Mouse (Mus musculus): Measurements from ENCODE around the gene Stfa3. TPM values are rescaled to one million over a fixed set of nuclear protein-coding genes. Genes with fewer than 3 reads are reported as not detected.

Gene Stfa3
- not detected in 2 replicates for polyA plus RNA-seq (2012; rRNA removed)

- Histone ChIP-seq H3K4me1 (ENCODE audit: control insufficient read depth, insufficient read depth, low read length) (no peaks in the 10 kb centered on the region), H3K27ac (ENCODE audit: insufficient read depth, low read length) (no peak within 1 kb of the TSS), H3K4me3 (ENCODE audit: insufficient read depth, low read length) (no peak within 1 kb of the TSS)
- TF ChIP-seq POLR2A (IDR thresholded peaks at IDR 0.05; ENCODE audit: extremely low read depth, insufficient read depth, low read length): no peak
- no peak for TF ChIP-seq CTCF (IDR thresholded peaks at IDR 0.05; ENCODE audit: extremely low read depth, insufficient read depth, low read length)
Measured at GRCm38 (mm10) chr16:36455342-36455802, at the start of gene Stfa3. Gene Stfa3 (minus strand): TSS chr16:36455392.

DNA sequence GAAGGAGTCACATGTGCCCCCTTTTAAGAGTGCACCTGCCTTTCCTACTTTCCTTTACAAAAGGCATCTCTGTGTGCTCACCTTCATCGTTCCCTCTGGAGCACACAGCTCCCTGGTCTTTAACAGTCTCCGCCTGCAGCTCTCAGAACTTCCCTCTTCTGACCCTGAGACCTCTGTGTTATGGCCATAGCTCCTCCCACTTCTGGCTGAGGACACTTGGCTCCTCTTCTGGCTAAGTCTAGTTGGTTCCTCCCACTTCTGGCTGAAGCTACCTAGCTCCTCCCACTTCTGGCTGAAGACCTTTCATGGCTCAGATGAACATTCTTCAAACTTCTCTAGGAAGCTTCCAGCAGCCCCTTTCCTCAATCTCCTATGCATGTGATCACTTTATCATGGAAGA, 47.1 kb upstream of the Stfa3 start:
- Histone ChIP-seq H3K4me1 (ENCODE audit: control insufficient read depth, insufficient read depth, low read length) (no peaks in the 10 kb centered on the region), H3K4me3 (ENCODE audit: insufficient read depth, low read length) (no peak overlapping the region), H3K27ac (ENCODE audit: insufficient read depth, low read length) (no peak overlapping the region)
- no peak for TF ChIP-seq CTCF (IDR thresholded peaks at IDR 0.05; ENCODE audit: extremely low read depth, insufficient read depth, low read length)
- no peak for TF ChIP-seq POLR2A (IDR thresholded peaks at IDR 0.05; ENCODE audit: extremely low read depth, insufficient read depth, low read length)

DNA sequence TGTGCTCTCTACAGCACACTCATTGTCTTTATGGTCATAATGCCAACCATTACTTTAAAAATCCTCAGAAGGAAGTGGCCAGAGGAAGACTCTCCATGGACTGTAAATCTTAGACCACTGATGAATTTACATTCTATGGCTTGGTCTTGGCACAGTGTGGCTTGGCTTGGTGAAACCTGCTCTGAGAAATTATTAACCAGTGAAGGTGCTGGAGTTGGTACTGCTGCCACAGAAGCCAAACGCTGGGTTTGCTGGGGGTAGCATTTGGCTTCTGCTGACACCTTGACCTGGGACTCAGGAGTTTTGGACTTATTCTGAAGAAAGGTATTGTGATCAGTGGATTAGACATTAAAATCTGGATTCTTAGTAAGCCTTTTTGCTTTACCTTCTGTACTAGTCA, 37.2 kb upstream of the Stfa3 start:
- no peak overlapping the region for H3K4me3 ChIP-seq (ENCODE audit: insufficient read depth, low read length)
- TF ChIP-seq POLR2A (IDR thresholded peaks at IDR 0.05; ENCODE audit: extremely low read depth, insufficient read depth, low read length): no peak
- no peak for TF ChIP-seq CTCF (IDR thresholded peaks at IDR 0.05; ENCODE audit: extremely low read depth, insufficient read depth, low read length)
- H3K27ac ChIP-seq (ENCODE audit: insufficient read depth, low read length): no peak overlapping the region
- no peaks in the 10 kb centered on the region for H3K4me1 ChIP-seq (ENCODE audit: control insufficient read depth, insufficient read depth, low read length)

DNA sequence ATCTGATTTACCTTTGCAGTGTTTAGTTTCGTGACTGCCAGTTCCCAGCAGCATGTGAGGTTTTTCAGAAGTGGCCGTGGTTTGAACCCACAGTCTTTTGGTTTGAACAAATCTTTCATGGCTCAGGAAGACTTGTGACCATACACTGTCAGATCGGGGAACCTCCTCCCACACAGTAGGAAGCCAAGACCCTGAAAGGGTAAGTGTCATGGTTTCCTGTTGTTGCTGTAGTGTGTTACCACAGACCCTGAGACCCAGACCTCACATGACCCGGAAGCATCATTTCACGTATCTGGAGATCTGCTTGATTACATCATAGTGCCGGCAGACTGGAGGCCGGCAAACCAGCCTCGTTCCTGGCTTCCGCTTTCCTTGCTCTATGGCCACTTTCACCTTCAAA, 21.7 kb upstream of the Stfa3 start:
- no peaks in the 10 kb centered on the region for H3K4me1 ChIP-seq (ENCODE audit: control insufficient read depth, insufficient read depth, low read length)
- H3K4me3 ChIP-seq (ENCODE audit: insufficient read depth, low read length): no peak overlapping the region
- H3K27ac ChIP-seq (ENCODE audit: insufficient read depth, low read length): no peak overlapping the region
- TF ChIP-seq CTCF (IDR thresholded peaks at IDR 0.05; ENCODE audit: extremely low read depth, insufficient read depth, low read length) (no peak), POLR2A (IDR thresholded peaks at IDR 0.05; ENCODE audit: extremely low read depth, insufficient read depth, low read length) (no peak)

- TF ChIP-seq CTCF (IDR thresholded peaks at IDR 0.05; ENCODE audit: extremely low read depth, insufficient read depth, low read length) (no peak), POLR2A (IDR thresholded peaks at IDR 0.05; ENCODE audit: extremely low read depth, insufficient read depth, low read length) (no peak)
- H3K4me1 ChIP-seq (ENCODE audit: control insufficient read depth, insufficient read depth, low read length): no peaks in the 10 kb centered on the region
- no peak overlapping the region for H3K4me3 ChIP-seq (ENCODE audit: insufficient read depth, low read length)
- H3K27ac ChIP-seq (ENCODE audit: insufficient read depth, low read length): no peak overlapping the region
Measured at GRCm38 (mm10) chr16:36475530-36475929, 20.3 kb upstream of the Stfa3 start.

GRCm38 (mm10) chr16:36474849-36475248, 19.7 kb upstream of the Stfa3 start:
- H3K27ac ChIP-seq (ENCODE audit: insufficient read depth, low read length): no peak overlapping the region
- H3K4me3 ChIP-seq (ENCODE audit: insufficient read depth, low read length): no peak overlapping the region
- TF ChIP-seq CTCF (IDR thresholded peaks at IDR 0.05; ENCODE audit: extremely low read depth, insufficient read depth, low read length): no peak
- no peak for TF ChIP-seq POLR2A (IDR thresholded peaks at IDR 0.05; ENCODE audit: extremely low read depth, insufficient read depth, low read length)
- H3K4me1 ChIP-seq (ENCODE audit: control insufficient read depth, insufficient read depth, low read length): no peaks in the 10 kb centered on the region

- TF ChIP-seq POLR2A (IDR thresholded peaks at IDR 0.05; ENCODE audit: extremely low read depth, insufficient read depth, low read length) (no peak), CTCF (IDR thresholded peaks at IDR 0.05; ENCODE audit: extremely low read depth, insufficient read depth, low read length) (peak; percentile 81)
- Histone ChIP-seq H3K27ac (ENCODE audit: insufficient read depth, low read length) (no peak overlapping the region), H3K4me1 (ENCODE audit: control insufficient read depth, insufficient read depth, low read length) (no peaks in the 10 kb centered on the region), H3K4me3 (ENCODE audit: insufficient read depth, low read length) (no peak overlapping the region)
Measured at GRCm38 (mm10) chr16:36473217-36474216, 18.3 kb upstream of the Stfa3 start.

DNA sequence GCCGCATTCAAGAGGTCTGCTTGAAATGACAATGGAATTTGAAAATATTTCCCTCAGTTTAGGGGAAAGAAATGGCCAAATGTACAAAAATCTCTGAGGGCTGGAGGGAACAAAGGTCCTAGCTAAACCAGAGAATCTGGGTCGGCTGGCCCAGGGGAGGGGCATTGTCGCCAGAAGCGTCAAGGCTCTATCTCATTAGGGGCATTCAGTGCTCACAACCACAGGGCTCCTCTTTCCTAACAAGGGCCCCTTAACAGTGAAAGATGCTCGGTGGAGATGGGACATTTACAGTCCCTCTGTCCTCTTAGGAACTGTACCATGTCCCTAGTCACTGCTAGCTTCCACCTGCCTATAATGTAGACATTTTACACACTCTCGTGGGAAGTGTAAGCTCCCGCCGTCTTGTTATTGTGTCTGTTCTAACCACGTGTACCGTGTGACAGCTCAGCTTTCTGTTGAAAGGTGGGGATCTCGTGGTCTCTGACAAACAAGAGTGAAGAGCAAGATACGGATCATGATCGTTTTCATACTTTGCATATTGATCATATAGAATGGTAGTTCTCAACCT, 16.0 kb upstream of the Stfa3 start:
- Histone ChIP-seq H3K4me1 (ENCODE audit: control insufficient read depth, insufficient read depth, low read length) (no peaks in the 10 kb centered on the region), H3K27ac (ENCODE audit: insufficient read depth, low read length) (no peak overlapping the region), H3K4me3 (ENCODE audit: insufficient read depth, low read length) (no peak overlapping the region)
- no peak for TF ChIP-seq POLR2A (IDR thresholded peaks at IDR 0.05; ENCODE audit: extremely low read depth, insufficient read depth, low read length)
- no peak for TF ChIP-seq CTCF (IDR thresholded peaks at IDR 0.05; ENCODE audit: extremely low read depth, insufficient read depth, low read length)

DNA sequence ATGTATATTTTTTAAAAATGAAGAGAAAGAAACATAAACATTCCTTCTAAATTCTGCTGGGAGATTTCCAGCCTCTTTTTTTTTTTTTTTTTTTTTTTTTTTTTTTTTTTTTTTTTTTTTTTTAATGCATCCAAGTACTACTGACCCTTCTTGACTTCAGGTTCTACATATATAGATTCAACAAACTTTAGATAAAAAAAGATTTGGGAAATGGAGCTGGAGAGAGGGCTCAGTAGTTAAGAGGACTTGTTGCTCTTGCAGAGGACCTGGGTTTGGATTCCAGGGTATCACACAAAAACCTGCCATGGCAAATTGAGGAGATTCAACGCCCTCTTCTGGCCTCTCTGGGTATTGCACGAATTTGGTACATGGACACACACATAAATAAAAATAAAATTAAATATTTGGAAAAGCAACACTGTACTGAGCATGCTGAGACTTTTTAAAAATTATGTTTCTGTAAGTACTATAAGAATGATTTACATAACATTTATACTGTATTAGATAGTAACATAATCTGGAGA, 14.8 kb upstream of the Stfa3 start:
- Histone ChIP-seq H3K27ac (ENCODE audit: insufficient read depth, low read length) (no peak overlapping the region), H3K4me1 (ENCODE audit: control insufficient read depth, insufficient read depth, low read length) (no peaks in the 10 kb centered on the region), H3K4me3 (ENCODE audit: insufficient read depth, low read length) (no peak overlapping the region)
- TF ChIP-seq POLR2A (IDR thresholded peaks at IDR 0.05; ENCODE audit: extremely low read depth, insufficient read depth, low read length) (no peak), CTCF (IDR thresholded peaks at IDR 0.05; ENCODE audit: extremely low read depth, insufficient read depth, low read length) (no peak)
